Mouse (Mus musculus) midbrain, postnatal 0 days (tissue): ENCODE results near the gene Smyd4. TPM values are rescaled to one million over a fixed set of nuclear protein-coding genes. Genes with fewer than 3 reads are reported as not detected.

Experiments used
- ATAC-seq: fragments of 200-750 bp; cut with Nextera tagmentation; 2 replicates; pipeline ENCODE4 v1.8.0; 2017; ENCODE audit warnings: moderate number of reproducible peaks, mild to moderate bottlenecking, moderate TSS enrichment, moderate library complexity; ENCODE audit not compliant: low FRiP score
- DNase-seq: peaks from one replicate; pipeline ENCODE4 v3.0.0-alpha.2; 2015; ENCODE audit warnings: low spot score
- H3K27ac ChIP-seq: fragments of 300-500 bp; sonication (generic); 2 replicates; pipeline ENCODE4 v1.5.1; 2014; ENCODE audit warnings: low read depth, mild to moderate bottlenecking, low read length, mixed read lengths
- H3K27me3 ChIP-seq: fragments of 300-500 bp; sonication (generic); 2 replicates; pipeline ENCODE4 v1.6.1; 2014; ENCODE audit warnings: low read length, control low read depth, mixed read lengths; ENCODE audit not compliant: insufficient read depth
- H3K36me3 ChIP-seq: fragments of 300-500 bp; sonication (generic); 2 replicates; pipeline ENCODE4 v1.6.1; 2014; ENCODE audit warnings: low read length, control low read depth, mixed read lengths; ENCODE audit not compliant: insufficient read depth
- H3K4me1 ChIP-seq: fragments of 300-500 bp; sonication (generic); 2 replicates; pipeline ENCODE4 v1.6.1; 2014; ENCODE audit warnings: mild to moderate bottlenecking, control low read depth, antibody characterized with exemption, low read length, mixed read lengths; ENCODE audit not compliant: insufficient read depth
- H3K4me2 ChIP-seq: fragments of 300-500 bp; sonication (generic); 2 replicates; pipeline ENCODE4 v1.6.1; 2014; ENCODE audit warnings: low read depth, mild to moderate bottlenecking, low read length, mixed read lengths; ENCODE audit not compliant: poor library complexity, severe bottlenecking
- H3K4me3 ChIP-seq: fragments of 300-500 bp; sonication (generic); 2 replicates; pipeline ENCODE4 v1.5.1; 2014; ENCODE audit warnings: low read depth, mild to moderate bottlenecking, low read length, moderate library complexity
- H3K9ac ChIP-seq: fragments of 300-500 bp; sonication (generic); replicated peaks from 2 replicates; pipeline ENCODE4 v1.6.1; 2014; ENCODE audit warnings: mild to moderate bottlenecking, low read length, moderate library complexity, mixed read lengths; ENCODE audit not compliant: poor library complexity, severe bottlenecking
- H3K9me3 ChIP-seq: fragments of 300-500 bp; sonication (generic); 2 replicates; pipeline ENCODE4 v1.6.1; 2016; ENCODE audit warnings: low read length, control low read depth
- CTCF ChIP-seq: IDR thresholded peaks from 2 replicates; pipeline ENCODE4 v1.5.1; 2016; ENCODE audit warnings: antibody characterized with exemption, mild to moderate bottlenecking
- WGBS: fragments of 180-500 bp; shearing (Covaris S2); extraction: QIAGEN DNeasy Blood & Tissue Kit; methylation state at CpG from one replicate; pipeline ENCODE4 v1.1.7; 2014; 5-methylcytosine and 5-hydroxymethylcytosine counted together
- polyA plus RNA-seq: library from polyadenylated mRNA; unstranded; fragments of >200 nt; fragmentation: Nextera tagmentation; extraction: Ambion mirVana; gene quantifications from 2 replicates; pipeline ENCODE4 v1.2.1, GENCODE M21; 2015
- total RNA-seq: library from RNA; depleted of rRNA; stranded (reverse); fragments of >200 nt; gene quantifications from 2 replicates; pipeline ENCODE4 v1.2.3, GENCODE M21; 2014

Gene Smyd4
- total and polyA plus RNA-seq, 2 experiments from 2014 or later = 16.7 to 16.8 TPM

- 90% methylated on average over 13 of the region's 13 CpGs for WGBS
- DNase-seq = no peak
- no peaks in the 10 kb centered on the region for H3K4me1 ChIP-seq
- no peak overlapping the region for H3K4me2 ChIP-seq
- no peak overlapping the region for H3K9ac ChIP-seq
- H3K9me3 ChIP-seq = no peaks in the 10 kb centered on the region
- H3K36me3 ChIP-seq = no peaks in the 10 kb centered on the region
- no peak for TF ChIP-seq CTCF
- ATAC-seq = no peak
- no peak overlapping the region for H3K27ac ChIP-seq
- no peaks in the 10 kb centered on the region for H3K27me3 ChIP-seq
- H3K4me3 ChIP-seq = no peak overlapping the region
Observed at GRCm38 (mm10) chr11:75415994-75416393, 67.8 kb downstream of the Smyd4 start.

- Histone ChIP-seq H3K27ac (no peak overlapping the region), H3K36me3 (no peaks in the 10 kb centered on the region), H3K9ac (no peak overlapping the region), H3K4me1 (no peaks in the 10 kb centered on the region), H3K4me2 (no peak overlapping the region), H3K9me3 (no peaks in the 10 kb centered on the region), H3K27me3 (no peaks in the 10 kb centered on the region), H3K4me3 (no peak overlapping the region)
- no peak for TF ChIP-seq CTCF
- DNase-seq (no peak), ATAC-seq (no peak)
- WGBS = 81% methylated on average over 7 of the region's 7 CpGs
Observed at GRCm38 (mm10) chr11:75420037-75420436, 71.8 kb downstream of the Smyd4 start.

GRCm38 (mm10) chr11:75420810-75421374 is 72.7 kb downstream of the Smyd4 start:
- no peak overlapping the region for H3K27ac ChIP-seq
- no peaks in the 10 kb centered on the region for H3K4me1 ChIP-seq
- no peak overlapping the region for H3K9ac ChIP-seq
- ATAC-seq (no peak), DNase-seq (no peak)
- WGBS = 69% methylated on average over 5 of the region's 5 CpGs
- no peaks in the 10 kb centered on the region for H3K27me3 ChIP-seq
- no peak overlapping the region for H3K4me2 ChIP-seq
- H3K36me3 ChIP-seq = no peaks in the 10 kb centered on the region
- no peaks in the 10 kb centered on the region for H3K9me3 ChIP-seq
- no peak for TF ChIP-seq CTCF
- H3K4me3 ChIP-seq = no peak overlapping the region

- ATAC-seq (no peak), DNase-seq (no peak)
- Histone ChIP-seq H3K9me3 (no peaks in the 10 kb centered on the region), H3K4me2 (no peak overlapping the region), H3K4me3 (no peak overlapping the region), H3K27ac (no peak overlapping the region), H3K9ac (no peak overlapping the region), H3K36me3 (no peaks in the 10 kb centered on the region), H3K27me3 (no peaks in the 10 kb centered on the region), H3K4me1 (no peaks in the 10 kb centered on the region)
- no peak for TF ChIP-seq CTCF
- WGBS = 51% methylated on average over 6 of the region's 6 CpGs
Observed at GRCm38 (mm10) chr11:75421375-75422012, 73.3 kb downstream of the Smyd4 start.

- no peak for TF ChIP-seq CTCF
- H3K9ac ChIP-seq = no peak within 1 kb of the TSS
- WGBS = 62% methylated on average over 10 of the region's 10 CpGs
Observed at GRCm38 (mm10) chr11:75422013-75422792, 74.0 kb downstream of the Smyd4 start, which contains the start of gene Serpinf1. Serpinf1 (minus strand) TSS chr11:75422701.

GRCm38 (mm10) chr11:75423091-75423490 is 74.9 kb downstream of the Smyd4 start:
- DNase-seq = no peak
- no peak for TF ChIP-seq CTCF
- H3K36me3 ChIP-seq = no peaks in the 10 kb centered on the region
- no peak overlapping the region for H3K4me2 ChIP-seq
- H3K9me3 ChIP-seq = no peaks in the 10 kb centered on the region
- no peak overlapping the region for H3K4me3 ChIP-seq
- WGBS = 98% methylated on average over 3 of the region's 3 CpGs
- ATAC-seq = no peak
- no peak overlapping the region for H3K27ac ChIP-seq
- no peaks in the 10 kb centered on the region for H3K27me3 ChIP-seq
- H3K4me1 ChIP-seq = no peaks in the 10 kb centered on the region
- no peak overlapping the region for H3K9ac ChIP-seq

More at GRCm38 (mm10) chr11:75422013-75422792, 74.0 kb downstream of the Smyd4 start, which contains the start of gene Serpinf1:
- no peaks in the 10 kb centered on the region for H3K9me3 ChIP-seq
- no peaks in the 10 kb centered on the region for H3K27me3 ChIP-seq
- no peaks in the 10 kb centered on the region for H3K4me1 ChIP-seq
- DNase-seq = no peak
- no peaks in the 10 kb centered on the region for H3K36me3 ChIP-seq
- H3K4me2 ChIP-seq = no peak within 1 kb of the TSS
- H3K27ac ChIP-seq = no peak within 1 kb of the TSS
- H3K4me3 ChIP-seq = no peak within 1 kb of the TSS
- no peak for ATAC-seq
